Mouse (Mus musculus) adrenal gland, adult (tissue): ENCODE data around the gene 2410131K14Rik.

Experiments
- DNase-seq, 2 experiments: peaks; one replicate each; pipeline ENCODE4 v3.0.0; 2022 to 2023; ENCODE audit warnings: low spot score in 1 of 2; ENCODE audit not compliant: inconsistent age in 2 of 2

2410131K14Rik gene

GRCm38 (mm10) chr5:118304970-118305618, 60.1 kb downstream of the 2410131K14Rik start:
- no peak for DNase-seq

GRCm38 (mm10) chr5:118310389-118310788, 65.4 kb downstream of the 2410131K14Rik start:
- DNase-seq, result no peak

- DNase-seq, result no peak
Observed at GRCm38 (mm10) chr5:118311251-118311650, 66.2 kb downstream of the 2410131K14Rik start.

- no peak for DNase-seq
Observed at GRCm38 (mm10) chr5:118313766-118314165, 68.7 kb downstream of the 2410131K14Rik start.
